ENCODE assay signal across 8 mouse cellular contexts in the genomic region with DNA sequence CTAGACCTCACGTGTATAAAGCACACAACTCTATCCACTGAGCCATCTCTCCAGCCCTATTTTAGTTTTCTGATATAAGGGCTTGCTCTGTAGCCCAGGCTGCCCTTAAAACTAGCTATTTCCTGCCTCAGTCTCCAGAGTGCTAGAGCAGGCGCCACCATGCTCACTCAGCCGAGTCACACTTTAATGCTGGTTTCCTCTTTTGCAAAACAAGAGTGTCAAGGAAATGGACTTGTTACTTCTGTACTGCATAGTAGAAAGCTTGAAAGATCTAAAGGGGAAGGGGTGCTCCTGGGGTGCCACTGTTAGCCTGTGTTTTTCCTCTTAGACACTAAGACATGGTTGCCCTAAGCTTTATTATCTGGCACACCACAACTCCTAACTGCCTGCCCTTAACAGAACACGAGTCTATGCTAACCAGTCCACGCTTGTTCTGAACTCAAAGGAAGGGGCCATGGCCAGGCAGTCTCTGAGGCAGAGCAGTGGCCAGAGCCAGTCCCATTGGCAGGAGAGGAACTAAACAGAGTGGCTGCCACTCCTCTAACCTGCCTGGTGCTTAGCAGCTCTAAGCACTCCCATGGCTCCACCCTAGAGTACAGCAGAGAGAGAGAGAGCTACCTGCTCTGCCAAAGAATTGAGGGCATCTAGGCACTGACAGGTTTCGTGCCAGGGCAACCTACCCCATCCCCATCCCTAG. TPM values are rescaled to one million over a fixed set of nuclear protein-coding genes. Genes with fewer than 3 reads are reported as not detected.
DNase-seq lines count a peak whose midpoint lies in the region; ATAC-seq and TF ChIP-seq lines count a peak whose summit lies in the region.

No protein-coding gene starts in this region.

- no peaks in the 10 kb centered on the region for H3K9me3 ChIP-seq in hindbrain, embryonic 12.5 days (replicated peaks)
- no peaks in the 10 kb centered on the region for H3K9me3 ChIP-seq in hindbrain, postnatal 0 days (ENCODE audit: low read length)
- no peaks in the 10 kb centered on the region for H3K9me3 ChIP-seq in G1E (replicated peaks)
- no peaks in the 10 kb centered on the region for H3K9me3 ChIP-seq in limb, embryonic 12.5 days

- no peak overlapping the region for H3K4me3 ChIP-seq in hindbrain, embryonic 12.5 days
- H3K4me3 ChIP-seq in hindbrain, postnatal 0 days (ENCODE audit: low read length), result no peak overlapping the region
- peak overlapping the region; percentile 50; the same call in 1 of the 2 replicates for H3K4me3 ChIP-seq in G1E (ENCODE audit: low read depth, low read length)
- H3K4me3 ChIP-seq in limb, embryonic 12.5 days (replicated peaks), result no peak overlapping the region

- no peaks in the 10 kb centered on the region for H3K36me3 ChIP-seq in hindbrain, embryonic 12.5 days
- H3K36me3 ChIP-seq in hindbrain, postnatal 0 days (ENCODE audit: insufficient read depth, low read length), result no peaks in the 10 kb centered on the region
- peaks cover 90% of the 10 kb centered on the region for H3K36me3 ChIP-seq in G1E (replicated peaks)
- H3K36me3 ChIP-seq in limb, embryonic 12.5 days, result peaks cover 25% of the 10 kb centered on the region

- no peak overlapping the region for H3K4me2 ChIP-seq in hindbrain, embryonic 12.5 days (replicated peaks)
- H3K4me2 ChIP-seq in hindbrain, postnatal 0 days (ENCODE audit: low read depth, low read length), result no peak overlapping the region
- H3K4me2 ChIP-seq in limb, embryonic 12.5 days, result no peak overlapping the region

- H3K9ac ChIP-seq in hindbrain, embryonic 12.5 days, result 0 out of 2 replicates have a peak overlapping the region, but pooled peaks have one; percentile 23
- no peak overlapping the region for H3K9ac ChIP-seq in hindbrain, postnatal 0 days (replicated peaks; ENCODE audit: low read length)
- no peak overlapping the region for H3K9ac ChIP-seq in limb, embryonic 12.5 days (replicated peaks)

- DNase-seq in hindbrain, postnatal 0 days (ENCODE audit: low spot score), result no peak
- no peak for DNase-seq in G1E (ENCODE audit: low spot score)
- DNase-seq in naive thymus-derived CD4-positive, alpha-beta T cell, adult 2 months (ENCODE audit: low read depth), result peak; percentile 75
- no peak for DNase-seq in right cerebral cortex, postnatal 25 days
- DNase-seq in layer of hippocampus, adult 18-20 months (ENCODE audit: low spot score in 2 of 2), result no peak
- no peak for DNase-seq in yolk sac, embryonic 10.5 days (ENCODE audit: low spot score)

- ATAC-seq in hindbrain, embryonic 12.5 days (ENCODE audit: low FRiP score), result no peak
- ATAC-seq in hindbrain, postnatal 0 days, result no peak
- no peak for ATAC-seq in G1E (ENCODE audit: extremely low read depth, insufficient number of reproducible peaks, low FRiP score, poor library complexity, severe bottlenecking)
- no peak for ATAC-seq in limb, embryonic 12.5 days (ENCODE audit: insufficient number of reproducible peaks, insufficient read depth, low FRiP score, low TSS enrichment, low read depth)

- no peak for TF ChIP-seq CTCF in hindbrain, postnatal 0 days (IDR thresholded peaks at IDR 0.05; ENCODE audit: low read depth)
- no peak for TF ChIP-seq CTCF in G1E (IDR thresholded peaks at IDR 0.05; ENCODE audit: low read depth, low read length)

- H3K27me3 ChIP-seq in hindbrain, embryonic 12.5 days, result no peaks in the 10 kb centered on the region
- no peaks in the 10 kb centered on the region for H3K27me3 ChIP-seq in hindbrain, postnatal 0 days (ENCODE audit: insufficient read depth, low read length)
- H3K27me3 ChIP-seq in G1E (ENCODE audit: insufficient read depth, low read length), result no peaks in the 10 kb centered on the region
- no peaks in the 10 kb centered on the region for H3K27me3 ChIP-seq in limb, embryonic 12.5 days

- 87% methylated on average over 6 of the region's 6 CpGs for WGBS in hindbrain, embryonic 12.5 days
- WGBS in hindbrain, postnatal 0 days, result 81% methylated on average over 6 of the region's 6 CpGs
- WGBS in limb, embryonic 12.5 days, result 78% methylated on average over 6 of the region's 6 CpGs

- no peak overlapping the region for H3K27ac ChIP-seq in hindbrain, embryonic 12.5 days
- no peak overlapping the region for H3K27ac ChIP-seq in hindbrain, postnatal 0 days
- 0 out of 2 replicates have a peak overlapping the region, but pooled peaks have one; percentile 23 for H3K27ac ChIP-seq in limb, embryonic 12.5 days

- peaks cover 50% of the 10 kb centered on the region for H3K4me1 ChIP-seq in hindbrain, embryonic 12.5 days
- peaks cover 47% of the 10 kb centered on the region for H3K4me1 ChIP-seq in hindbrain, postnatal 0 days (ENCODE audit: insufficient read depth, low read length)
- peaks cover 99% of the 10 kb centered on the region for H3K4me1 ChIP-seq in G1E (ENCODE audit: insufficient read depth, low read depth, low read length)
- H3K4me1 ChIP-seq in limb, embryonic 12.5 days (replicated peaks), result peaks cover 57% of the 10 kb centered on the region

RNA-seq across cellular contexts. Expression of a gene that starts 6.3 kb away (rescaled TPM):
- 21.8 and 22.0 TPM in 2 replicates for polyA plus RNA-seq in hindbrain, embryonic 12.5 days (2016; fragmentation: Nextera tagmentation; extraction: Ambion mirVana)
- total RNA-seq in hindbrain, postnatal 0 days (2014; rRNA removed), result 138 and 142 TPM in 2 replicates
- polyA plus RNA-seq in hindbrain, postnatal 0 days (2015; fragmentation: Nextera tagmentation; extraction: Ambion mirVana), result 25.8 and 26.2 TPM in 2 replicates
- total RNA-seq in G1E (2014; fragmentation: Nextera tagmentation) (141 and 149 TPM in 2 replicates), G1E (2017) (225 and 341 TPM in 2 replicates)
- polyA plus RNA-seq in G1E (2012), result 335 and 342 TPM in 2 replicates
- polyA plus RNA-seq in limb, embryonic 12.5 days (2016; fragmentation: Nextera tagmentation; extraction: Ambion mirVana), result 15.6 and 16.1 TPM in 2 replicates
- 100 to 1,000 TPM; 184 to 192 TPM for total RNA-seq in layer of hippocampus, adult 18-20 months (2021)

RNA-seq across cellular contexts. Expression of a gene that starts 16.8 kb away (rescaled TPM):
- polyA plus RNA-seq in hindbrain, embryonic 12.5 days (2016; fragmentation: Nextera tagmentation; extraction: Ambion mirVana), result 17.5 and 22.1 TPM in 2 replicates
- total RNA-seq in hindbrain, postnatal 0 days (2014; rRNA removed), result 97.2 and 121 TPM in 2 replicates
- 70.9 and 71.5 TPM in 2 replicates for polyA plus RNA-seq in hindbrain, postnatal 0 days (2015; fragmentation: Nextera tagmentation; extraction: Ambion mirVana)
- total RNA-seq in G1E (2014; fragmentation: Nextera tagmentation) (3.0 and 5.9 TPM in 2 replicates), G1E (2017) (2.3 and 3.4 TPM in 2 replicates)
- polyA plus RNA-seq in G1E (2012), result 0.95 and 1.1 TPM in 2 replicates
- polyA plus RNA-seq in limb, embryonic 12.5 days (2016; fragmentation: Nextera tagmentation; extraction: Ambion mirVana), result 12.6 and 12.9 TPM in 2 replicates
- 10 to 100 TPM; 58.5 to 59.2 TPM for total RNA-seq in layer of hippocampus, adult 18-20 months (2021)

RNA-seq across cellular contexts. Expression of a gene that starts 30.7 kb away (rescaled TPM):
- 10.1 and 10.4 TPM in 2 replicates for polyA plus RNA-seq in hindbrain, embryonic 12.5 days (2016; fragmentation: Nextera tagmentation; extraction: Ambion mirVana)
- 64.6 and 69.6 TPM in 2 replicates for total RNA-seq in hindbrain, postnatal 0 days (2014; rRNA removed)
- 18.9 and 21.8 TPM in 2 replicates for polyA plus RNA-seq in hindbrain, postnatal 0 days (2015; fragmentation: Nextera tagmentation; extraction: Ambion mirVana)
- total RNA-seq in G1E (2014; fragmentation: Nextera tagmentation) (1.9 and 2.3 TPM in 2 replicates), G1E (2017) (5.8 and 8.9 TPM in 2 replicates)
- polyA plus RNA-seq in G1E (2012), result 0.30 and 0.32 TPM in 2 replicates
- polyA plus RNA-seq in limb, embryonic 12.5 days (2016; fragmentation: Nextera tagmentation; extraction: Ambion mirVana), result 9.1 and 11.6 TPM in 2 replicates
- total RNA-seq in layer of hippocampus, adult 18-20 months (2021), result 10 to 100 TPM; 49.5 to 49.6 TPM

Comparison
In these comparisons a context has a peak if more than half of its experiments do, and no peak if none do; other contexts are left out.
1. RNA of a gene that starts 6.3 kb away (polyA plus RNA-seq): 335 to 342 TPM in G1E; 25.8 to 26.2 TPM in hindbrain, postnatal 0 days, 21.8 to 22.0 TPM in hindbrain, embryonic 12.5 days and 15.6 to 16.1 TPM in limb, embryonic 12.5 days; every median in the first group is over 10 times any median in the second.